Mouse (Mus musculus) MEL (cell line): ENCODE data around the gene Col25a1. TPM values are rescaled to one million over a fixed set of nuclear protein-coding genes. Genes with fewer than 3 reads are reported as not detected.

Experiments used
- DNase-seq: peaks from one replicate; pipeline ENCODE4 v3.0.0; 2011; ENCODE audit warnings: low read depth, low spot score
- H3K27ac ChIP-seq: 2 replicates; pipeline ENCODE4 v1.5.1; 2012; ENCODE audit warnings: low read depth, mild to moderate bottlenecking, control low read depth, low read length, moderate library complexity; ENCODE audit not compliant: control insufficient read depth
- H3K27me3 ChIP-seq, 2 experiments: fragments of 150-350 bp in 1 of 2; sonication (generic) in 1 of 2; 2 replicates each; pipeline ENCODE4 v1.6.1; 2012; ENCODE audit warnings: low read length in 2 of 2, mild to moderate bottlenecking in 2 of 2, improper control_type of control experiment in 1 of 2, moderate library complexity in 1 of 2; ENCODE audit not compliant: insufficient read depth in 2 of 2, control insufficient read depth in 1 of 2
- H3K36me3 ChIP-seq, 2 experiments: 2 replicates each; pipeline ENCODE4 v1.6.1; 2012 to 2014; ENCODE audit warnings: low read length in 2 of 2, improper control_type of control experiment in 1 of 2, inconsistent platforms in 1 of 2, mild to moderate bottlenecking in 1 of 2; ENCODE audit not compliant: insufficient read depth in 2 of 2, control insufficient read depth in 1 of 2
- H3K4me1 ChIP-seq, 2 experiments: fragments of 150-350 bp in 1 of 2; sonication (generic) in 1 of 2; 2 replicates each; pipeline ENCODE4 v1.6.1; 2012; ENCODE audit warnings: low read length in 2 of 2, improper control_type of control experiment in 1 of 2, mild to moderate bottlenecking in 1 of 2; ENCODE audit not compliant: insufficient read depth in 2 of 2, control insufficient read depth in 1 of 2
- H3K4me3 ChIP-seq, 2 experiments: fragments of 150-350 bp in 1 of 2; sonication (generic) in 1 of 2; 2 replicates each; pipeline ENCODE4 v1.5.1; 2012; ENCODE audit warnings: low read depth in 2 of 2, low read length in 2 of 2, mild to moderate bottlenecking in 2 of 2, moderate library complexity in 2 of 2, control low read depth in 1 of 2, improper control_type of control experiment in 1 of 2; ENCODE audit not compliant: control insufficient read depth in 1 of 2, insufficient read depth in 1 of 2
- H3K79me2 ChIP-seq: 2 replicates; pipeline ENCODE4 v1.6.1; 2012; ENCODE audit warnings: mild to moderate bottlenecking, low read length, moderate library complexity; ENCODE audit not compliant: control insufficient read depth, poor library complexity, insufficient read depth
- H3K9ac ChIP-seq: 2 replicates; pipeline ENCODE4 v1.6.1; 2012; ENCODE audit warnings: low read depth, mild to moderate bottlenecking, control low read depth, low read length, moderate library complexity; ENCODE audit not compliant: control insufficient read depth, poor library complexity, severe bottlenecking
- H3K9me3 ChIP-seq: fragments of 150-350 bp; sonication (generic); replicated peaks from 2 replicates; pipeline ENCODE4 v1.6.1; 2012; ENCODE audit warnings: mild to moderate bottlenecking, low read length, improper control_type of control experiment, moderate library complexity; ENCODE audit not compliant: insufficient read depth
- ELF1 ChIP-seq: IDR thresholded peaks from 2 replicates; pipeline ENCODE4 v1.6.1; 2014; ENCODE audit warnings: low read depth, mild to moderate bottlenecking, inconsistent platforms, low read length, improper control_type of control experiment, moderate library complexity
- EP300 ChIP-seq, 2 experiments: IDR thresholded peaks; 2 replicates each; pipeline ENCODE4 v1.6.1; 2011; ENCODE audit warnings: improper control_type of control experiment in 2 of 2, low read length in 2 of 2, low read depth in 1 of 2, mild to moderate bottlenecking in 1 of 2
- ETS1 ChIP-seq: IDR thresholded peaks from 2 replicates; pipeline ENCODE4 v1.6.1; 2012; ENCODE audit warnings: low read depth, mild to moderate bottlenecking, inconsistent platforms, low read length, improper control_type of control experiment, moderate library complexity
- GABPA ChIP-seq: IDR thresholded peaks from 2 replicates; pipeline ENCODE4 v1.6.1; 2012; ENCODE audit warnings: low read depth, mild to moderate bottlenecking, inconsistent platforms, low read length, improper control_type of control experiment, moderate library complexity
- GATA1 ChIP-seq: IDR thresholded peaks from 2 replicates; pipeline ENCODE4 v1.6.1; 2011; ENCODE audit warnings: low read depth, low read length, improper control_type of control experiment
- HCFC1 ChIP-seq: IDR thresholded peaks from 2 replicates; pipeline ENCODE4 v1.6.1; 2012; ENCODE audit warnings: low read depth, mild to moderate bottlenecking, inconsistent platforms, low read length, improper control_type of control experiment, moderate library complexity
- KAT2A ChIP-seq: conservative IDR thresholded peaks from 2 replicates; pipeline ENCODE4 v1.6.1; 2012; ENCODE audit warnings: low read depth, low read length, improper control_type of control experiment, inconsistent platforms
- MAX ChIP-seq: IDR thresholded peaks from 2 replicates; pipeline ENCODE4 v1.6.1; 2011; ENCODE audit warnings: low read length, improper control_type of control experiment
- MAZ ChIP-seq: IDR thresholded peaks from 2 replicates; pipeline ENCODE4 v1.6.1; 2012; ENCODE audit warnings: low read depth, mild to moderate bottlenecking, inconsistent platforms, low read length, improper control_type of control experiment
- MXI1 ChIP-seq: IDR thresholded peaks from 2 replicates; pipeline ENCODE4 v1.6.1; 2011; ENCODE audit warnings: mild to moderate bottlenecking, low read depth, low read length, improper control_type of control experiment
- POLR2AphosphoS5 ChIP-seq: IDR thresholded peaks from 2 replicates; pipeline ENCODE4 v1.6.1; 2012; ENCODE audit warnings: low read depth, borderline replicate concordance, mild to moderate bottlenecking, inconsistent platforms, low read length, moderate library complexity, mixed read lengths
- TCF12 ChIP-seq: IDR thresholded peaks from 2 replicates; pipeline ENCODE4 v1.6.1; 2014; ENCODE audit warnings: low read depth, mild to moderate bottlenecking, inconsistent platforms, low read length, improper control_type of control experiment, moderate library complexity
- UBTF ChIP-seq: IDR thresholded peaks from 2 replicates; pipeline ENCODE4 v1.6.1; 2012; ENCODE audit warnings: low read depth, mild to moderate bottlenecking, inconsistent platforms, low read length, improper control_type of control experiment, moderate library complexity, borderline replicate concordance; ENCODE audit not compliant: insufficient read depth
- USF1 ChIP-seq: IDR thresholded peaks from 2 replicates; pipeline ENCODE4 v1.6.1; 2014; ENCODE audit warnings: low read depth, mild to moderate bottlenecking, inconsistent platforms, low read length, improper control_type of control experiment, moderate library complexity
- ZKSCAN1 ChIP-seq: IDR thresholded peaks from 2 replicates; pipeline ENCODE4 v1.6.1; 2012; ENCODE audit warnings: low read depth, mild to moderate bottlenecking, inconsistent platforms, low read length, improper control_type of control experiment, moderate library complexity
- polyA plus RNA-seq, 2 experiments: library from polyadenylated mRNA; stranded (reverse) in 1 of 2; unstranded in 1 of 2; fragments of >175 nt in 1 of 2; fragments of >200 nt in 1 of 2; gene quantifications; 2 replicates each; pipeline versions ENCODE4 v1.2.1 to v1.2.4; 2012; ENCODE audit warnings: low replicate concordance in 2 of 2, low read depth in 1 of 2; ENCODE audit not compliant: insufficient read length in 2 of 2, insufficient read depth in 1 of 2, missing spikeins in 1 of 2
- total RNA-seq: library from RNA; depleted of rRNA; stranded (reverse); fragments of 300-350 nt; gene quantifications from 2 replicates; pipeline ENCODE4 v1.2.3, GENCODE M21; 2012

Col25a1 gene
- total and polyA plus RNA-seq, 3 experiments: not detected

- Histone ChIP-seq H3K79me2 (no peaks in the 10 kb centered on the region), H3K36me3 (no peaks in the 10 kb centered on the region), H3K4me3 (no peak overlapping the region), H3K9me3 (no peaks in the 10 kb centered on the region), H3K4me1 (no peaks in the 10 kb centered on the region), H3K27me3 (no peaks in the 10 kb centered on the region), H3K9ac (no peak overlapping the region), H3K27ac (no peak overlapping the region)
- no peak for DNase-seq
- TF ChIP-seq ELF1 (no peak), EP300 (IDR thresholded peaks at IDR 0.05; ENCODE audit: low read depth in 1 of 2, low read length in 2 of 2) (no peak), GABPA (no peak), GATA1 (no peak), ZKSCAN1 (no peak), USF1 (no peak), UBTF (no peak), TCF12 (no peak), MAX (no peak)
Observed at GRCm38 (mm10) chr3:130494192-130494591, 362.9 kb downstream of the Col25a1 start.

GRCm38 (mm10) chr3:130494665-130495396 is 363.5 kb downstream of the Col25a1 start:
- no peak overlapping the region for H3K9ac ChIP-seq
- no peak overlapping the region for H3K4me3 ChIP-seq
- no peaks in the 10 kb centered on the region for H3K9me3 ChIP-seq
- no peaks in the 10 kb centered on the region for H3K36me3 ChIP-seq
- H3K79me2 ChIP-seq: no peaks in the 10 kb centered on the region
- H3K4me1 ChIP-seq: no peaks in the 10 kb centered on the region
- TF ChIP-seq UBTF (no peak), HCFC1 (no peak), TCF12 (no peak), KAT2A (no peak), MAZ (no peak), USF1 (no peak), POLR2AphosphoS5 (no peak), MXI1 (no peak), ETS1 (no peak), ZKSCAN1 (no peak)
- H3K27me3 ChIP-seq: no peaks in the 10 kb centered on the region
- H3K27ac ChIP-seq: no peak overlapping the region
- no peak for DNase-seq
